Mouse (Mus musculus): ENCODE measurements at regions not wholly inside any gene's neighbourhood (a gene's known extent, or its start where the extent isn't known, plus 50 kb on each side); places are given as distances from the start of the nearest gene placed in this dataset.

DNA sequence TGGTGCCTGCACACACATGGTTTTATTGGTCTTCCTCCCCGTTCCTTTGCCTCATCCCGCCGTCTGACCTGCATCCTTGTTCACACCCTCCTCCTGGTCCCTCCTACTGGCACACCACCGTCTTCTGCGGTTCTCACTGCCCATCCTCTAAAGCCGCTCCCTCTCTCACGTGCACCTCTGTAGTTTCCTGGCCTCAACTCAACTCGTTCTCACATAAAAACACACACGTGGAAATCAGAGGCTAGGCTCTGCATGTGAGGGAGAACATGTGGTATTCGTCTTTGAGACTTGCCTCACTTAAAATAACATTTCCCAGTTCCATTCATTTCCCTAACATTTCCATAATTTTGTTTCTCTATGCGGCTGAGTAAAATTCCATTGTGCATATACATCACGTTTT is 69.5 kb downstream of the Aldh8a1 start:
- no peak for DNase-seq

GRCm38 (mm10) chr10:21448132-21448531 is 71.0 kb downstream of the Aldh8a1 start:
- no peak for DNase-seq

GRCm38 (mm10) chr10:21448942-21449341 is 71.9 kb downstream of the Aldh8a1 start:
- no peak for DNase-seq

DNA sequence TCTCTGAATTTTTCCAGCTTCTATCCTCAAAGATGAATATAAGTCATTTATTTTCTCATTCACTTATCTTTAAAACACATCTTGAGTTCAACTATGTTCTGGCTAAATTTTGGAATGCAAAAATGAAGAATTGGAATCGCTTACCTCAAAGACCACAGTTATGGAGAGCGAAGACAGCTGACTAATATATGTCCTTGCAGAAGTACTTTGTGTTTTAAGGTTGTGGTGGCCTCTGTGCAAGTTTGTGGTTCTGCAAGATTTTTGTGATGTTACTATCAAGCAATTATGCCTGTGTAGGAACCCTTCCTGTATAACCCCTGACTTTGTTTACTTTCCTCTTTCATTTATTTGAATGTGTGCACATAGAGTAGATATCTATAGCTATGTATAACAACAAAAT is 75.5 kb downstream of the Aldh8a1 start:
- no peak for DNase-seq

DNA sequence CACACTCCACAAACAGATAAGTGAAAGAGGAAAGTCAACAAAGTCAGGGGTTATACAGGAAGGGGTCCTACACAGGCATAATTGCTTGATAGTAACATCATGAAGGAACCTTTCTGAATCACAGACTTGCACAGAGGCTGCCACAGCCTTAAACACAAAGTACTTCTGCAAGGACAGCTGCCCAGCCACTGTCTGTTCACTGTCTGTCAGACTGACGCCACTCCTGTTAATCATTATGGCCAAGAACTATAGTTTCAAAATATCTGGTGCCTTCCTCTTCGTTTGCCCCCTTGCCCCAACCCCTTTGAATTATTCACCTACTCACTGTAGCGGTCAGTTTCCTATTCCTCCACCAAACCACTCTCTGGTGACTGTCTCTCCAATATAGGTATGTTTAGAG is 76.4 kb downstream of the Aldh8a1 start:
- DNase-seq = no peak

GRCm38 (mm10) chr10:21454153-21454552 is 77.1 kb downstream of the Aldh8a1 start:
- no peak for DNase-seq

GRCm38 (mm10) chr10:21454757-21455156 is 77.7 kb downstream of the Aldh8a1 start:
- DNase-seq = no peak

GRCm38 (mm10) chr10:21455863-21456262 is 78.8 kb downstream of the Aldh8a1 start:
- no peak for DNase-seq

DNA sequence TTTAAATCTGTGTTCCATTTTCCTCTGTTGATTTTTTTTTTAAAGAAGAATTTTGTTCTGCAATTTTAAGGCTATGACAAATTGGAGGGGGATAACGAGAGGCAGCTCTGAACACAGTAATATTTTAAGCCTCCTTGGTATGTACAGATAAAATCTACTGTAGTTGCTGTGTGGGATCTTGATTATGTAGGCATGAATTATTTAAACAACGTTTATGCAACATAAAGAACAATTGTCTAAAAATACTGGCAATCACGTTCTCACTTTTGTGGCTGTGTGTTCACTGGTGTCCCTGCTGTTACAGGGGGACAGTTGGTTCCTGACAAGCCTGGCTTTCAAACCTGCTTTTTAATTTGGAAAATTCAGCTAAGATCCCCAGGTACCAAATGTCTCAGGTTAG is 79.3 kb downstream of the Aldh8a1 start:
- no peak for DNase-seq

GRCm38 (mm10) chr10:21456991-21457390 is 79.9 kb downstream of the Aldh8a1 start:
- DNase-seq = no peak

GRCm38 (mm10) chr10:21458608-21459007 is 81.5 kb downstream of the Aldh8a1 start:
- no peak for DNase-seq

DNA sequence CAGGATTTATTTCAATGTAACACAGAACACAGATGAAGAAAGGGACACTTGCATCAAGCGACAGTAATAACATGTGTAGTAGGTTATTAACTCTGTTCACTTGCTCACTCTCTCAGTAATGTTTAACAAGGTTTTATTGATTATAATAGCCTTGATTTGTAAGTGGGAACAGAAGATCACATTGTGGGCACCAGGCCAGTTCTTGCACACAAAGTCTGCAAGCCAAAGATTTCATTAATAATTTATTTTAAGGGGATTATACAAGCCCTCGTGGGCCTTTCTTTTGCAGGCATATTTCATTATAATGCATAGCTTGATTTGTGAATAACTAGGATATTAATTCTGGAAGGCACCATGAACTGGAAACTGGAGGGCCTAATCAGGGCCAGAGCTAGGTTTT is 83.0 kb downstream of the Aldh8a1 start:
- DNase-seq = peak; percentile 32

- DNase-seq = no peak
These were observed 85.8 kb downstream of the Aldh8a1 start for GRCm38 (mm10) chr10:21462915-21463314.

DNA sequence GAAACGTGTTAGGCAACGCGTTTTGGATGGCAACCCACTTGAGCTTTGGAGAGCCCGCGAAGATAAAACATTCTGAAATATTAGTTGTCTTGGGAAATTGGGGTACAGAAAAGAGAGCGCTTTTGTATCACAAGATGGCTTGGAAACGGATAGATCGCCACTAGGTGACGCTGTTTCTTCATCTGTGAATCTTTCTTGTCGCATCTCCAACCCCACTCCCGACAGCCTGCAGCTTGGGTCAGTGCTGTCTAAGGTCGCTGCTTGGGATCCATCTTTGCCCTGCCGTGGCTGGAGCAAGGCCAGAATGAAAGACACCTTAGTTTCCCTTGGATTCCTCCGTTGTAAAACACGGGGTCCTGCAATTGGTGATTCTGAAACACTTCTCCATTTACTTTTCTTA is 88.3 kb downstream of the Aldh8a1 start:
- DNase-seq = peak; percentile 76

- no peak for DNase-seq
These were observed 88.8 kb downstream of the Aldh8a1 start for GRCm38 (mm10) chr10:21465806-21466377.

DNA sequence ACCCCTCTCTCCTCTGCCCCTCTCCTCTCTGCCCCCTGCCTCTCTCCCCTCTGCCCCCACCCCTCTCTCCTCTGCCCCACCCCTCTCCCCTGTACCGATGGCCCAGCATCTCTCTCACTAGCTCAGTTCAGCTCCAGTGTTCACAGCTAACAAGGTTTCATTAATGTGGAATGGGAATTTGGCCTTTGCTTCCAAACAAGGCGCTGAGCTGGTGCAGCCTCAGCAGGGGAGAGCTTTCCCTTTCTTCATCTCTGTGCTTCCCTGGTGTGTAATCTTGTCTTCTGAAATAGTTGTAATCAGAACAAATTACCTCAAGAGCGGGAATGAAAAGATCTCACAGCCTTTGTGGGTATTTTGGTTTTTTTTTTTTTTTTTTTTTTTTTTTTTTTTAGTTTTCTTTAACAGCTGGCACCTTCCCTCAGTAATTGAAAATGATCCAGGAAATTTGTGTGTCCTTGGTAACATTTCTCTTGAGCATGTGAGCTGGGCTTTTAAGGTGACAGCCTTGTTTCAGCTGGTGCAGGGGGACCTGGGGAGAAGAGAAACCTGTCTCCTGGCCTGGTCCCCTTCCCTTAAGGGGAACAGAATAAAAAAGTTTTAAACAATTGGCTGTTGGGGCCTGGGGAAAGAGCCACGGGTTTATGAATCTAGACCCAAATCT is 90.5 kb downstream of the Aldh8a1 start:
- DNase-seq = peak; percentile 42

- DNase-seq = no peak
These were observed 91.3 kb downstream of the Aldh8a1 start for GRCm38 (mm10) chr10:21468421-21468820.

DNA sequence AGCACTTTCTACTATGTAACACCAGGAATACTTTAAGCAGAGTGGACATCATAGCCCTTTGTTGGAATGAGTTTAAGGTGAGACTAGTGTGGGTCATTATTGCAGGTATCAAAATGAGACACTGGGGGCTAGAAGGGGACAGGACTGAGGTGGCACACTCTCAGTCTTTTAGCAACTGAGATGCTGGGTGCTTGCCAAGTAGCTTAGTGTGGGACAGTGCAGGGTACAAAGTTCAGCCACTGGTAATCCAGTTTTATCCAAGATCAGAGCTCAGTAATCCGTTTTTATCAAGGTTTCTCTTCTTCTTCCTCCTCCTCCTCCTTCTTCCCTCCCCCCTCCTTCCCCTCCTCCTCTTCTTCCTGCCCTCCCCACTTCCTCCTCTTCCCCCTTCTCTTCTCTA is 92.9 kb downstream of the Aldh8a1 start:
- DNase-seq = peak; percentile 30

- no peak for DNase-seq
These were observed 93.5 kb downstream of the Aldh8a1 start for GRCm38 (mm10) chr10:21470589-21470988.

DNA sequence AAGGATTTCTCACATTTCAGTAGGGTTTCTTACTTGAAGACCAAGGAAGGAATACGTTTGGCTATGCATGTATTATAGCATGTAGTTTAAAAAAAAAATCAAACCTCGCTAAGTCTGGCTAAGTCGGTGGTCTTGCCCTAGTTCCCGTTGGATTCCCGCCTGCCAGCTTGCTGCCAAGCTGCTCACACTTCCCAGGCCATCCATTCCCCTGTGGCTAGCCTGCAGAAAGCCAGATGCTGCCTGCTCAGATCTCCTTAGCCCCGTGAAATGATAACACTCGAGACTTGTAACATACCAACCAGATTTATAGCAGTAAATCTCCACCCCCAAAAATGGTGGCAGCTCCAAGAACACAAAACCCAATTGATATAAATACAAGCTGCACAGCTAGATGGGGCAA is 97.2 kb downstream of the Aldh8a1 start:
- no peak for DNase-seq

DNA sequence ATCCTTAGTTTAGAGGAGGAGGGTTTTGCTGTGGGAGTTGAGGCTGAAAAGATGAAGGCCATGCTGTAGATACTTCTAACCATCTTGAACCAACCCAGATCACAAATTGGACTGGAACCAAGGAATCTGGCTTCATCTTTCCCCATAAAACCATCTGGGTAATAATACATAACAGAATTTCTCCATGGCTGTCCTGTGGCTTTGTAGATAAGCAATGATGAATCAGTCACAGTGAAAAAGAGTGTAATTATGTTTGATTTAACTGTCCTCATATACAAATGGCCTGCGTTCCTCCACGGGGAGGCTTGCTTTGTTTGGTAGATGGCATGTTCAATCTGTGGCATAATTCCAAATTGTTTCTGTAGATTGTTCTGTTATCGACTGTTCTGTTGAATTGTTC is 100.9 kb downstream of the Aldh8a1 start:
- DNase-seq = no peak

- DNase-seq = no peak
These were observed 102.3 kb downstream of the Aldh8a1 start for GRCm38 (mm10) chr10:21479403-21479802.

- no peak for DNase-seq
These were observed 104.2 kb downstream of the Aldh8a1 start for GRCm38 (mm10) chr10:21481255-21481654.

DNA sequence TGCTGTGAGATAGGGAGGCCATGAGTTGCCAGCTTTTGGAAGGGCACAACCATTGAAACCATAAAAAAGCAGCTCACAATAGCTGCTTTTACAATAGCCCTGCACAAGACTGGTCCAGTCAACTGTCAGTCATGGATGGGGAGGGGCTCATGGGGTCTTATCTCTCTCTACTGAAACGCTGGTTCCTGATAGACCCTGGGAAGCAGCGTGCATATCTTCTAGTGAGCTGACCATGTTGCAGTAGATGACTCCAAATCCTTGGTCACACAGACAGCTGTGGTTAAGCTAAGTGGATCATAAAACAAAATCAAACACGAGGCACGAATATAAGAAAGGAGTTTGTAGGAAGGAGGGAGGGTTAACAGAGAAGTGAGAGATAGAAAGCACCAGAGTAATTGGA is 105.0 kb downstream of the Aldh8a1 start:
- no peak for DNase-seq

DNA sequence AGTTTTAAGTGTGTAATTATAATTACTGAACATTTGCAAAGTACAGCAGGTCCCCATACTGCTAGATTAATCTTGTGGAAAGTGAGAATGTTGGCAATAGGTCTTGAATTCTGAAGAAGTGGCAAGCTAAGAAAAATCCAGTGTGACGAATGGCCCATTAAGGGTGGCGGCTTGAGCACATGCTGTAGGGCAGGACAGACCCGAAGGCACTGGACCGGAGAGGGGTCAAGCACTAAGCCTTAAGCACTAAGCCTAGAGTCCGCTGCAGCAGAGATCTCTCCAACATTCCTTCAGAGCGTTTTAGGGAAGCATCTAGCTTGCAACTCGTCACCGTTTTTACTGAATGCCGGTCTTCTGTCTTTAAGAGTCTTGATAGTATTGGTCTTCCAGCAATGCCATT is 105.6 kb downstream of the Aldh8a1 start:
- peak; percentile 43 for DNase-seq
